Mouse (Mus musculus): ENCODE results near the gene Gm36079.
A peak's percentile ranks its signal among the peaks of the same experiment; 100 is the strongest.
"Not testable (repeated sequence)": the region's sequence is repeated elsewhere in the genome, so short reads cannot be mapped to it uniquely, and the experiment has no call there.

Gene Gm36079

DNA sequence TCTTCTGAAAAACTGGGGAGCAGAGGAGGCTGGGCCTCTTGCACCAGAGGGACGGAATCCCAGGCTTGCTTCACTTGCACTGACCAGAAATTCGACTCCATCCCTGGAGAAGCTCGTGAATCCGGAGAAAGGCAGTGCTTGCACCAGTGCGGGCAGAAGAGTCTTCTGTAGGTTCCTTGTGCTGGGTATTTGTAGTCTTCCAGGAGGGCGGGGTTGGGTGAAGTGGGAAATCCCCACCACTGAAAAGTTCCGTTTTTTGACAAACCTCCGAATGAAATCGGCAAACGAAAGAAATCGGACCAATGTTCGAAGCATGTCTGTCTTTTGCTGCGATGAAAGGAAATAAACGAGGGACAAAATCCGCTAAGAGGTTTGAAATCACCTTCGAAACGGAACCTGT is at the start of gene Gm36079:
Gene Gm36079 (minus strand): TSS at position 101 of the 400 bp plus-strand sequence.
- not testable (repeated sequence) for DNase-seq (ENCODE audit: extremely low spot score, low read depth, low spot score)

DNA sequence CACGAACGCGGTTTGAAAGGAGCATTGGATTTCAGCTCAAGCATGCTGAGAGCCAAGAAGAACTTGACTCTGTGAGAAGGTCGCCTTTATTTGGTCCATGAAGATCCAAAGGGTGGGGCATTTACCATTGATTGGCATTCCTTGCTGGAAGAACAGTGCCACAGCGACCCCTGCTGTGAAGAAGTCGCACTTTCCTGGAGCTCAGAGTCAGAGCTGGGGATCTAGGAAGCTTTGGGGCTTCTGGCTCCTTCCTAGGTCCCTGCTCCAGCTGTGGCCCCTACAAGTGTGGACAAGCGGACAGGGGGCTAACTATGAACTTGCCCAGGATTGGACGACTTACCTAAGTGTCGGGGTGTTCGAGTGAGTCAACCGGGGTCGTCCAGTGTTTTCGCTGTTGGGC is 44.1 kb upstream of the Gm36079 start:
- not testable (repeated sequence) for DNase-seq (ENCODE audit: extremely low spot score, low read depth, low spot score)

DNA sequence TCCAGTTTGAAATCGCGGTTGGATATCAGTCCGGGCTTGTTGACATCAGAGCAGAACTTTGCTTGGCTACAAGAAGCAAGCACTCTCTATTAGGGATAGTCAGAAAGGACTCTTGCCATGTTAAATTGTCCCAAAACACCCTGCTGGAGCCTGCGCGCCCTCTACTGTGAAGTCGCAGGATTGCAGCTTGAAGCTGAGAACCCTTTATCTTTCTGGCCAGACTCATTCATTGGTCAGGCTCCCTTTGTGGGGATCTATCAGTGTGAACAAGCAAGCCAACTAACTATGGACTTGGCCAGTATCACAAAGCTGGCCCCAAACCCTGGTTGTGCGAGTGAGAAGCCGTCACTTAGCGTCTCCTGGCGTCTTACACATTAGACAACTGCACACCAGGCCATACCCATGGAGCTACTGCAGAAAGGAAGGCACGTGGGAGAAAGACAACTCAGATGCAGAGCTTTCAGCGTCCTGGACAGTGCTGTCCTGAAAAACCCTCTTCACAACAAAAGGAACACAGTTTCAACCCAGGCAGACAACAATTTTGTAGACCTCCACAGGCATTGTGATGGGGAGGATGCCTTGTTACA is 43.3 kb upstream of the Gm36079 start:
- DNase-seq (ENCODE audit: extremely low spot score, low read depth, low spot score): not testable (repeated sequence)

DNA sequence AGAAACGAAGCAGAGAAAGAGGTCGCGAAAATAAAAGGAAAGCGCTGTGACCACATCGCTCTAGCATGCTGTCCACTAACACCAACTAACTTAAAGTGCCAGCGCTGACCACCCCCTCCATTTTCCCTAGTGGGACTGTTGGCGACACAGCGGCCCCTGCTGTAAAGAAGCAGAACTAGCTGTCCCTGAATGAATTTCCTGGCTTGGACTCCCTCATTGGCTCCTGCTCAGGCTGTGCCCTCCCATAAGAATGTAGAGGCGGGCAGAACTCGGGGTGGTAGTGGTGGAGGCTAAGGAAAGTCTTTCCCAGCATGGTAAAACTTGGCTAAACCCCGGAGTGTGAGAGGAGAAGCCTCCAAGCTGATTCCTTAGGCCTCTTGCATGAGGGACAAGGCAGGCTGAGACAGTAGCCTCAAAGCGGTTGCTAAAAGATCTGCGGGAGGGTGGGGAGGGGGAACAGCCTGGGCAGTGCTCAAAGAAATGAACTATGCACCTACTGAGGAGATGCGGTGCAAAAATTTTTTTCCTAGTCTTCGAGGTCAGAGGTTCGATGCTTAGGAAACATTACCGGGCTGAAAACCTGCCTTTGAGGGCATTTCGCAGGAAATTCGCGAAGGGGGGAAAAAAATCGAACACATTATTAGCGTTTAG is 36.8 kb upstream of the Gm36079 start:
- DNase-seq (ENCODE audit: extremely low spot score, low read depth, low spot score): not testable (repeated sequence)

DNA sequence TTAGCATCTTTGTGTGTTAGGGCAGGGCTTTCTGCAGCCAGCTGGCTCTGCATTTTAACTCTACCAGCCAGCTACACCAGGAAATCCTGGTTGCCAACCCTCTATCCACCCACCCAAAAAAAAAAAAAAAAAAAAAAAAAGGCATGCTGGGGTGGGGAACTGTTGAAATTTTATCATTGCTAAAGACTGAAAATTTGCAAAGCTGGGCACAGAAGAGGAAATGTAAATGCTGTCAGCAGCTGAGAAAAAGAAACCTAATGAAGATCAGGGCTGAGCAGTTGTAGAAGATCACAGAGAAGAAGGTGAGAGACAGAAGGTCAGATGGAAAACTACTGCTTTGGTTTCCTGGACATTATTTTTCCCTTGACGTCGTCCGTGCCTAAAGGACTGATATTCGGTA is 36.1 kb upstream of the Gm36079 start:
- DNase-seq (ENCODE audit: extremely low spot score, low read depth, low spot score): not testable (repeated sequence)

DNA sequence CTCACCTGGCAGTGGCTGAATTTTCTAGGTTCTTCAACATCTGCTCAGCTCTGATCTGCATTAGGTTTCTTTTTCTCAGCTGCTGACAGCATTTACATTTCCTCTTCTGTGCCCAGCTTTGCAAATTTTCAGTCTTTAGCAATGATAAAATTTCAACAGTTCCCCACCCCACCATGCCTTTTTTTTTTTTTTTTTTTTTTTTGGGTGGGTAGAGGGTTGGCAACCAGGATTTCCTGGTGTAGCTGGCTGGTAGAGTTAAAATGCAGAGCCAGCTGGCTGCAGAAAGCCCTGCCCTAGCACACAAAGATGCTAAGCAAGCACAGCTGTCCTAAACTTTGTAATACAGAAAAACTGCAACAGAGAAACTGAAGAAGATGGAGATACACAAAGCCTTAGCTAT is 25.3 kb upstream of the Gm36079 start, which contains the start of gene Gm21188:
Gene Gm21188 (minus strand): TSS at position 110 of the 400 bp plus-strand sequence.
- not testable (repeated sequence) for DNase-seq (ENCODE audit: extremely low spot score, low read depth, low spot score)

DNA sequence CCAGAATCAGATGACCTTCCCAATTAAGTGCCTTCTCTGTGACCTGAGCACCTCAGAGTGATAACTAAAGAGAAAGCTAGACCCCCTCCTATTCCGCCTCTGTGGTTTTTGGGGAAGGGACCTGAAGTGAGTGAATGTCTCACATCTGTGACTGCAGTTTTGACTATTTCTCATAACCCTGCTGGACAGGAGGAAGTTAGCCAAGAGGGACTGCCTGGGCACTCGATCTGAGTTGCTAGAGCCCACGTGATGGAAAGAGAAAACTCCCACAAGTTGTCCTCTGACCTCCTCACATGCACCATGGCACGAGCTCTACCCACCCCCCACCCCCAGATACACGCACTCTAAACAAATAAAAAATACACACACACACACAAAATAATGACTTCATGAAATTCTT is 21.8 kb upstream of the Gm36079 start:
- not testable (repeated sequence) for DNase-seq (ENCODE audit: extremely low spot score, low read depth, low spot score)

DNA sequence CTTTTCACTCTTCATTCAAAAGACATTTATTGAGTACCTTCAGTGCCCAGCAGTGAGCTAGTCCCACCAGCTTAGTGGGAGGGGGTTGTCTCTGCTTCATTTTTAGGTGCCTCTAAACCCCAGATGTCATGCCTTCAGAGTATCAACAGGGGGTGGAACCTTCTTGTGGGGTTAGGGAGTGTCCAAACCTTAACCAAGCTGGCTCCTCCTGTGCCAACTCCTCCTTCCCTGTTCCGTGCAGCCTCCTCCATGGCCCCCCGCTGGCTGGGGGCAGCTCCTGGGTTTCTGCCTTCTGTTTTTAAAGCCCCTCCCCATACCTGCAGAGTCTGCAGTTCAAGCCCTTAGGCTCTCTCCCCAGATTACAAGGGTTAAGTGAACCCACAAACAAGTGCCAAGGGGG is 21.4 kb upstream of the Gm36079 start:
- DNase-seq (ENCODE audit: extremely low spot score, low read depth, low spot score): not testable (repeated sequence)

DNA sequence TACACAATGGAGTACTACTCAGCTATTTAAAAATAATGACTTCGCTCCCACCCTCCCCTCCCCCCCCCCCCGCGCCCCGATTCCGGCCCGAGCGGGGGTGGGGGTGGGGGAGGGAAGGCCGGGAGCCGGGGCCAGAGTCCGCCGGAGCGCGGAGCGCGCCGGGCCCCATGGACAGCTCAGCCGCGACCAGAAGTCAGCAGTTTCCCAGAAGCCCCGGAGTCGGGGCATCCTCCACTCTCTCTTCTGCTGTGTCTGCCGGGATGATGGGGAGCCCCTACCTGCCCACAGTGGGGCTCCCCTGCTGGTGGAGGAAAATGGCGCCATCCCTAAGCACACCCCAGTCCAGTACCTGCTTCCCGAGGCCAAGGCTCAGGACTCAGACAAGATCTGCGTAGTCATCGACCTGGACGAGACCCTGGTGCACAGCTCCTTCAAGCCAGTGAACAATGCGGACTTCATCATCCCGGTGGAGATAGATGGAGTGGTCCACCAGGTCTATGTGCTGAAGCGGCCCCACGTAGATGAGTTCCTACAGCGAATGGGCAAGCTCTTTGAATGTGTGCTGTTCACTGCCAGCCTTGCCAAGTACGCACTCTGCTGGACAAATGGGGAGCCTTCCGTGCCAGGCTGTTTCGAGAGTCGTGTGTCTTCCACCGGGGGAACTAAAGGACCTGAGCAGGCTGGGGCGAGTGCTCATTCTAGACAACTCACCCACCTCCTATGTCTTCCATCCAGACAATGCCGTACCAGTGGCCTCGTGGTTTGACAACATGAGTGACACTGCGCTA is 19.8 kb upstream of the Gm36079 start:
- DNase-seq (ENCODE audit: extremely low spot score, low read depth, low spot score): not testable (repeated sequence)

DNA sequence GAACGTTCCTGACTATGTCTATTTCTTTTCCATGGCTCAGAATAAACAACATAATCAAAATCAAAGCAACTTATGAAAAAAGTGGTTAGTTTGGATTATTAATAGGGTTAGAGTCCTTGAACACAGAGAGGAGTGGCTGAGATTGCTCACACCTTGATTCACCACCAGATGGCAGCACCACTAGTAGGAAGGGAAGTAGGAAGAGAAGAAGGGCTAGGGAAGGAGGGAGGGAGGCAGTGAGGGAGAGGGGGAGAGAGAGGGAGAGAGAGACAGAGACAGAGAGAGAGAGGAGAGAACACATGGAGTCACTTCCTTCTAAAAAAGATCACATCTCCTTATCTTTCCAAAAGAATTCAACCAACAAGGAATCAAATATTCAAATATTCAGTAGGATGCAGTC is 14.3 kb upstream of the Gm36079 start:
- not testable (repeated sequence) for DNase-seq (ENCODE audit: extremely low spot score, low read depth, low spot score)

DNA sequence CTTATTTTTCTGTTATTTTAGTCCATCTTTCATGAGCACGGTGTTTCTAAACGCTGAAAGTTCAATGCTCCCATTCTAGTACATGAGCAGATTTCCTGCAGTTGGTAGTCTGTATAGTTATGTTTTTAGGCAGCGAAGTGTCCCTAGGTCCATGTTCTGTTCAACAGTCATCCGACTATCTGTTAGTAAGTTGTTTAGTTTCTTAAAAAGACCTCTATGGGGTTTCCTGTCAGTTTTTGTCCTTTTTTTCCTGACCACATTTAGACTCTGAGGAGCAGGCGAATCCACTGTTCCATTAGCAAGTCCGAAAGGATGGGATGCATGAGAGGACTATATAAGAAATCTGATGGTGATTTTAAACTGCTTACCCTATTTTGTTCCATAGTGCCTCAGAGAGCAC is 11.1 kb upstream of the Gm36079 start:
- DNase-seq (ENCODE audit: extremely low spot score, low read depth, low spot score): not testable (repeated sequence)

DNA sequence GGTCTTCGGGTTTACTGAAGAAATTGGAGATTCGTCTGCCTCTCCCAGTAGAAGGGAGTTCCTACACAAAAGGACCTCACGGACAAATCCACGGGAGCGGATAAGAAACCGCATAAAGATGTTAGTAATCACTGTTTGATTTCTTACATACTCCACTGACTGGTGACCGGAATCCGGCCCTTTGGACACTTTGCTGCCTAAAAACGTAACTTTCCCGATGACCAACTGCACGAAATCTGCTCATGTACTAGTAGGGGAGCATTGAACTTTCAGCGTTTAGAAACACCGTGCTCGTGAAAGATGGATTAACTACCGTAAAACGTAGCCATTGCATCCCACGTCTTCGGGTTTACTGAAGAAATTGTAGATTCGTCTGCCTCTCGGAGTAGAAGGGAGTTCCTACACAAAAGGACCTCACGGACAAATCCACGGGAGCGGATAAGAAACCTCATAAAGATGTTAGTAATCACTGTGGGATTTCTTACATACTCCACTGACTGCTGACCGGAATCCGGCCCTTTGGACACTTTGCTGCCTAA is 9.8 kb upstream of the Gm36079 start:
- DNase-seq (ENCODE audit: extremely low spot score, low read depth, low spot score): not testable (repeated sequence)

DNA sequence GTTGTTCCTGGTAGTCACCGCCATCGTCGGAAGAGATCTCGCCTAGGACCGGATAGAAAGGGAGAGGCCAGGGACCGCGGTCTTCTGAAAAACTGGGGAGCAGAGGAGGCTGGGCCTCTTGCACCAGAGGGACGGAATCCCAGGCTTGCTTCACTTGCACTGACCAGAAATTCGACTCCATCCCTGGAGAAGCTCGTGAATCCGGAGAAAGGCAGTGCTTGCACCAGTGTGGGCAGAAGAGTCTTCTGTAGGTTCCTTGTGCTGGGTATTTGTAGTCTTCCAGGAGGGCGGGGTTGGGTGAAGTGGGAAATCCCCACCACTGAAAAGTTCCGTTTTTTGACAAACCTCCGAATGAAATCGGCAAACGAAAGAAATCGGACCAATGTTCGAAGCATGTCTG is 8.3 kb upstream of the Gm36079 start:
- not testable (repeated sequence) for DNase-seq (ENCODE audit: extremely low spot score, low read depth, low spot score)

DNA sequence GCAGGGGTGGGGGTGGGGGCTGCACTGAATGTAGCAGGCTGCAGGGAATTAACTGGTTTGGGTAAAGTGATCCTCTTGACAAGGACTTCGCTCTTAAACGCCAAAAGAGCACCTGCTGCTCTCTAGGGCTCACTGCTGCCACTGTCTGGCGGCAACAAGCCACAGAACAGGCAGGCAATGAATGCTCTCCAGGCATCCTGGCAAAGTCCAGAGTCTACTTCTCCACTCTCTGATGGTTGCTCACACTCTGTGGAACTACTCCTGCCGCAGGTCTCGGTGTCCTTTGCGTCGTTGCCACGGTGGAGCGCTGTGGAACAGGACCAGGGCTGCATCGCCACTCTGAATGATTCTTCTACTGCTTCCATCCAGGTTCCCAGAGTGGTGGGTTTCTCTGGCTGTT is 7.8 kb upstream of the Gm36079 start:
- DNase-seq (ENCODE audit: extremely low spot score, low read depth, low spot score): not testable (repeated sequence)

DNA sequence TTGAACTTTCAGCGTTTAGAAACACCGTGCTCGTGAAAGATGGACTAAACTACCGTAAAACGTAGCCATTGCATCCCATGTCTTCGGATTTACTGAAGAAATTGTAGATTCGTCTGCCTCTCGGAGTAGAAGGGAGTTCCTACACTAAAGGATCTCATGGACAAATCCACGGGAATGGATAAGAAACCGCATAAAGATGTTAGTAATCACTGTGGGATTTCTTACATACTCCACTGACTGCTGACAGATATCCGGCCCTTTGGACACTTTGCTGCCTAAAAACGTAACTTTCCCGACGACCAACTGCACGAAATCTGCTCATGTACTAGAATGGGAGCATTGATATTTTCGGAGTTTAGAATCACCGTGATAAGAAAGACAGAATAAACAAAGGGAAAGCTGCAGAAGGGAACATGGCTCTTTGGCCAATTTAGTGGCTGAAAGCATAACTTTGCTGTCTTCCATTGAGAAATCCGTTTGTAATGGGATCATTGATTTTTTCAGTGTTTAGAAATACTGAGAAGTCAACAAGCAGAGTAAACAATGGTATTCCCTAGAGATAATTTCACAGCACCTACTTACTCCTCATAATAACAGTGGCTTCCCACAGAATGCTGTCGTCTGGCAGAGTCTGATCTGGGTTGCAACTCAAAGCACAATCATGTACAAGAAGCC is 6.8 kb upstream of the Gm36079 start:
- DNase-seq (ENCODE audit: extremely low spot score, low read depth, low spot score): peak; percentile 90

DNA sequence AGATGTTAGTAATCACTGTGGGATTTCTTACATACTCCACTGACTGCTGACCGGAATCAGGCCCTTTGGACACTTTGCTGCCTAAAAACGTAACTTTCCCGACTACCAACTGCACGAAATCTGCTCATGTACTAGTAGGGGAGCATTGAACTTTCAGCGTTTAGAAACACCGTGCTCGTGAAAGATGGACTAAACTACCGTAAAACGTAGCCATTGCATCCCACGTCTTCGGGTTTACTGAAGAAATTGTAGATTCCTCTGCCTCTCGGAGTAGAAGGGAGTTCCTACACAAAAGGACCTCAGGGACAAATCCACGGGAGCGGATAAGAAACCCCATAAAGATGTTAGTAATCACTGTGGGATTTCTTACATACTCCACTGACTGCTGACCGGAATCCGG is 4.9 kb upstream of the Gm36079 start:
- DNase-seq (ENCODE audit: extremely low spot score, low read depth, low spot score): not testable (repeated sequence)

DNA sequence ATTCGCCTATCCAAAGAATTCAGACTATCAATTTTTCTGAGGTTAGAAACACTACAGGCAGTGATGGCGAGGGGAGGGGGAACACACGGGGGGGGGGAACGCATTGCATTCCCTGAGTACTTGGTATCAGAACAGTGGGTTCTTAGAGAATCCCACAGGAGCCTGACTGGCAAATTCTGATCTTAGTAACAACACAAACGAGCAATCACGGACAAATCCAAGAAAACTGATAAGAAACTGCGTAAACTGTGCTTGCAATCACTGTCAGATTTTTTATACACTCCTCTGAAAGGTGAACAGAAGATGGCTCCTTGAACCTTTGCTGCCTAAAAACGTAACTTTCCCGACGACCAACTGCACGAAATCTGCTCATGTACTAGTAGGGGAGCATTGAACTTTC is 557 bp upstream of the Gm36079 start:
- DNase-seq (ENCODE audit: extremely low spot score, low read depth, low spot score): not testable (repeated sequence)

DNA sequence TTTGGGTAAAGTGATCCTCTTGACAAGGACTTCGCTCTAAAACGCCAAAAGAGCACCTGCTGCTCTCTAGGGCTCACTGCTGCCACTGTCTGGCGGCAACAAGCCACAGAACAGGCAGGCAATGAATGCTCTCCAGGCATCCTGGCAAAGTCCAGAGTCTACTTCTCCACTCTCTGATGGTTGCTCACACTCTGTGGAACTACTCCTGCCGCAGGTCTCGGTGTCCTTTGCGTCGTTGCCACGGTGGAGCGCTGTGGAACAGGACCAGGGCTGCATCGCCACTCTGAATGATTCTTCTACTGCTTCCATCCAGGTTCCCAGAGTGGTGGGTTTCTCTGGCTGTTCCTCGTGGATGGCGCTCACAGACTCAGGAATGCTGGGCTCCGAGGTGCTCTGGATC is 438 bp downstream of the Gm36079 start:
- not testable (repeated sequence) for DNase-seq (ENCODE audit: extremely low spot score, low read depth, low spot score)

DNA sequence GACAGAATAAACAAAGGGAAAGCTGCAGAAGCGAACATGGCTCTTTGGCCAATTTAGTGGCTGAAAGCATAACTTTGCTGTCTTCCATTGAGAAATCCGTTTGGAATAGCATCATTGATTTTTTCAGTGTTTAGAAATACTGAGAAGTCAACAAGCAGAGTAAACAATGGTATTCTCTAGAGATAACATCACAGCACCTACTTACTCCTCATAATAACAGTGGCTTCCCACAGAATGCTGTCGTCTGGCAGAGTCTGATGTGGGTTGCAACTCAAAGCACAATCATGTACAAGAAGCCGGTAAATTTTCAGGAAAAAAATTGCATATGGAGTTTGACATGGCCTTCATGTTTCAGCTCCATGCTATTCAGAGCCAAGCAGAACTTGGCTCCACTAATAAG is 1.2 kb downstream of the Gm36079 start:
- not testable (repeated sequence) for DNase-seq (ENCODE audit: extremely low spot score, low read depth, low spot score)

DNA sequence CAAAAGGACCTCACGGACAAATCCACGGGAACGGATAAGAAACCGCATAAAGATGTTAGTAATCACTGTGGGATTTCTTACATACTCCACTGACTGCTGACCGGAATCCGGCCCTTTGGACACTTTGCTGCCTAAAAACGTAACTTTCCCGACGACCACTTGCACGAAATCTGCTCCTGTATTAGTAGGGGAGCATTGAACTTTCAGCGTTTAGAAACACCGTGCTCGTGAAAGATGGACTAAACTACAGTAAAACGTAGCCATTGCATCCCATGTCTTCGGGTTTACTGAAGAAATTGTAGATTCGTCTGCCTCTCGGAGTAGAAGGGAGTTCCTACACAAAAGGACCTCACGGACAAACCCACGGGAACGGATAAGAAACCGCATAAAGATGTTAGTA is 1.8 kb downstream of the Gm36079 start:
- DNase-seq (ENCODE audit: extremely low spot score, low read depth, low spot score): not testable (repeated sequence)

DNA sequence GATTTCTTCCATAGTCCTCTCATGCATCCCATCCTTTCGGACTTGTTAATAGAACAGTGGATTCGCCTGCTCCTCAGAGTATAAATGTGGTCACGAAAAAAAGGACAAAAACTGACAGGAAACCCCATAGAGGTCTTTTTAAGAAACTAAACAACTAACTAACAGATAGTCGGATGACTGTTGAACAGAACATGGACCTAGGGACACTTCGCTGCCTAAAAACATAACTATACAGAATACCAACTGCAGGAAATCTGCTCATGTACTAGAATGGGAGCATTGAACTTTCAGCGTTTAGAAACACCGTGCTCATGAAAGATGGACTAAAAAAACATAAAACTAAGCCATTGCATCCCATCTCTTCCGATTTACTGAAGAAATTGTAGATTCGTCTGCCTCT is 2.2 kb downstream of the Gm36079 start:
- DNase-seq (ENCODE audit: extremely low spot score, low read depth, low spot score): not testable (repeated sequence)

All from hindlimb bud, embryonic 11.5 days (tissue).